Comparison of ENCODE assay signal across 17 mouse cellular contexts in the genomic region with DNA sequence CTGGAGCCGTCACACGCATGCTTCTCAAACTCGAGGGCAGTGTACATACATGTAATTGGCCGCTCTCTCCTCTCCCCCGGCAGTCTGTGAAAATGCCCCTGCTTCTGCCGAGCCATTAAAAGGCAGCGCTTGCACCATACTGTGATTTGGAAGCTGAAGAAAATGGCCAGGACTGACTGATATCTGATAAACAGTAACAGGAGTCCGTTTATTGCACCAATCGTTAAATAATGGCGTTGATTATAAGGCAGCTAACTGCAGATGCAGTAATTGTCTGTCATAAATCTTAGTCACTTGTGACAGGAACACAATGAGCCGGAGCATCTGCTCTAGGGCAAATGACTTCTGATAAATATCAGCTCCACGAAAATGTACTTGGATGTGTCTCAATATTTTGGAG.
DNase-seq lines count a peak whose midpoint lies in the region; ATAC-seq lines count a peak whose summit lies in the region.
"Had no signal": no experiment of that assay in that cellular context is flagged by ENCODE, and none has a peak within 500 bp of the region (broad histone marks: within the 10 kb centered on the region; RNA-seq: fewer than 3 reads in every experiment).

No protein-coding gene starts in this region.

- H3K9me3 ChIP-seq in hindbrain, embryonic 11.5 days (ENCODE audit: control insufficient read depth, low read length): no peaks in the 10 kb centered on the region
- no peaks in the 10 kb centered on the region for H3K9me3 ChIP-seq in hindbrain, embryonic 10.5 days
- no peaks in the 10 kb centered on the region for H3K9me3 ChIP-seq in hindbrain, embryonic 12.5 days (replicated peaks)
- H3K9me3 ChIP-seq: embryonic facial prominence, embryonic 10.5 days; kidney, embryonic 15.5 days; stomach, embryonic 15.5 days had no signal

- 0 out of 2 replicates have a peak, but pooled peaks have one; percentile 43 for ATAC-seq in hindbrain, embryonic 11.5 days (ENCODE audit: low FRiP score)
- peak; percentile 60; the same call in 1 of the 2 replicates for ATAC-seq in hindbrain, embryonic 12.5 days (ENCODE audit: low FRiP score)

- H3K36me3 ChIP-seq in hindbrain, embryonic 11.5 days (ENCODE audit: control insufficient read depth, insufficient read depth, low read length): no peaks in the 10 kb centered on the region
- H3K36me3 ChIP-seq in hindbrain, embryonic 10.5 days: no peaks in the 10 kb centered on the region
- no peaks in the 10 kb centered on the region for H3K36me3 ChIP-seq in hindbrain, embryonic 12.5 days
- H3K36me3 ChIP-seq: embryonic facial prominence, embryonic 10.5 days; kidney, embryonic 15.5 days; stomach, embryonic 15.5 days had no signal

- no peak overlapping the region for H3K4me3 ChIP-seq in hindbrain, embryonic 11.5 days (ENCODE audit: low read depth, low read length)
- no peak overlapping the region for H3K4me3 ChIP-seq in hindbrain, embryonic 10.5 days
- no peak overlapping the region for H3K4me3 ChIP-seq in hindbrain, embryonic 12.5 days
- H3K4me3 ChIP-seq: embryonic facial prominence, embryonic 10.5 days; heart, adult 2 months; kidney, embryonic 15.5 days; left cerebral cortex, adult 2 months; stomach, embryonic 15.5 days had no signal

- 63% methylated on average over 12 of the region's 12 CpGs for WGBS in hindbrain, embryonic 11.5 days
- 84% methylated on average over 12 of the region's 12 CpGs for WGBS in hindbrain, embryonic 10.5 days
- 48% methylated on average over 12 of the region's 12 CpGs for WGBS in hindbrain, embryonic 12.5 days

- H3K9ac ChIP-seq in hindbrain, embryonic 11.5 days (ENCODE audit: low read depth, low read length): no peak overlapping the region
- no peak overlapping the region for H3K9ac ChIP-seq in hindbrain, embryonic 12.5 days
- H3K9ac ChIP-seq: kidney, embryonic 15.5 days; stomach, embryonic 15.5 days had no signal

- no peak overlapping the region for H3K4me2 ChIP-seq in hindbrain, embryonic 11.5 days (replicated peaks; ENCODE audit: low read depth, low read length)
- H3K4me2 ChIP-seq in hindbrain, embryonic 12.5 days (replicated peaks): no peak overlapping the region
- H3K4me2 ChIP-seq: kidney, embryonic 15.5 days; midbrain, embryonic 11.5 days; stomach, embryonic 15.5 days had no signal

- DNase-seq in hindbrain, embryonic 11.5 days (ENCODE audit: low spot score): peak; percentile 16
- no peak for DNase-seq in hindbrain, embryonic 10.5 days (ENCODE audit: low spot score)
- peak; percentile 88 for DNase-seq in fat pad, adult 2 months (ENCODE audit: extremely low read depth, low read depth, low spot score)
- peak; percentile 6 to 12 for DNase-seq in layer of hippocampus, postnatal 36 days
- no peak for DNase-seq in spleen, postnatal 14 days (ENCODE audit: low spot score in 2 of 2)
- DNase-seq in frontal cortex, adult 2 months (ENCODE audit: extremely low spot score in 1 of 2, low spot score in 1 of 2): no peak
- DNase-seq in lung, postnatal 4 days: no peak
- DNase-seq: cerebellum, adult 8-10 months; heart, adult 2 months; heart, postnatal 14 days; thymus, postnatal 14 days had no signal

- H3K4me1 ChIP-seq in hindbrain, embryonic 11.5 days (replicated peaks; ENCODE audit: control insufficient read depth, insufficient read depth, low read length): no peaks in the 10 kb centered on the region
- H3K4me1 ChIP-seq in hindbrain, embryonic 10.5 days (replicated peaks): no peaks in the 10 kb centered on the region
- H3K4me1 ChIP-seq in hindbrain, embryonic 12.5 days: peaks cover 6% of the 10 kb centered on the region; the same call in 1 of the 2 replicates
- H3K4me1 ChIP-seq: embryonic facial prominence, embryonic 10.5 days; stomach, embryonic 15.5 days had no signal

- H3K27ac ChIP-seq in hindbrain, embryonic 11.5 days (ENCODE audit: low read depth, low read length): peak overlapping the region; percentile 36; the same call in 1 of the 2 replicates
- no peak overlapping the region for H3K27ac ChIP-seq in hindbrain, embryonic 10.5 days
- H3K27ac ChIP-seq in hindbrain, embryonic 12.5 days: peak overlapping the region; percentile 30; the same call in 1 of the 2 replicates
- H3K27ac ChIP-seq: embryonic facial prominence, embryonic 10.5 days; heart, adult 2 months; kidney, embryonic 15.5 days; left cerebral cortex, adult 2 months; stomach, embryonic 15.5 days had no signal

- no peaks in the 10 kb centered on the region for H3K27me3 ChIP-seq in hindbrain, embryonic 11.5 days (ENCODE audit: control insufficient read depth, insufficient read depth, low read length)
- no peaks in the 10 kb centered on the region for H3K27me3 ChIP-seq in hindbrain, embryonic 10.5 days (ENCODE audit: insufficient read depth, poor library complexity, severe bottlenecking)
- H3K27me3 ChIP-seq in hindbrain, embryonic 12.5 days: no peaks in the 10 kb centered on the region
- H3K27me3 ChIP-seq: kidney, embryonic 15.5 days; stomach, embryonic 15.5 days had no signal

Comparison
In these comparisons a context has a peak if more than half of its experiments do, and no peak if none do; other contexts are left out.
1. DNase-seq: peak in hindbrain, embryonic 11.5 days (single experiment), fat pad, adult 2 months (single experiment) and layer of hippocampus, postnatal 36 days (2 of 2); none in hindbrain, embryonic 10.5 days (single experiment), spleen, postnatal 14 days (0 of 2), frontal cortex, adult 2 months (0 of 2) and lung, postnatal 4 days (0 of 2).